16 mouse cellular contexts compared by ENCODE assay signal in genomic region chr7:92687556-92688298, GRCm38 (mm10). TPM values are rescaled to one million over a fixed set of nuclear protein-coding genes. Genes with fewer than 3 reads are reported as not detected.
"Had no signal": no experiment of that assay in that cellular context is flagged by ENCODE, and none has a peak within 500 bp of the region (broad histone marks: within the 10 kb centered on the region; RNA-seq: fewer than 3 reads in every experiment).

No protein-coding gene starts in this region.

- H3K36me3 ChIP-seq: midbrain, embryonic 13.5 days; midbrain, embryonic 15.5 days; neural tube, embryonic 12.5 days had no signal

- DNase-seq: lung, adult 18-20 months; lung, embryonic 14.5 days; lung, postnatal 14 days; lung, postnatal 4 days; right cerebral cortex, postnatal 14 days; spleen, adult 18-20 months; thymus, adult 18-20 months; thymus, postnatal 14 days; thymus, postnatal 36 days had no signal

- H3K4me3 ChIP-seq: megakaryocyte, embryonic 14.5 days; midbrain, embryonic 13.5 days; midbrain, embryonic 15.5 days; neural tube, embryonic 12.5 days had no signal

- ATAC-seq: midbrain, embryonic 13.5 days; midbrain, embryonic 15.5 days had no signal

- H3K27ac ChIP-seq: midbrain, embryonic 13.5 days; midbrain, embryonic 15.5 days; neural tube, embryonic 12.5 days had no signal

- H3K4me1 ChIP-seq: megakaryocyte, embryonic 14.5 days; midbrain, embryonic 13.5 days; midbrain, embryonic 15.5 days; neural tube, embryonic 12.5 days had no signal

- H3K9me3 ChIP-seq: midbrain, embryonic 15.5 days; neural tube, embryonic 12.5 days had no signal

- H3K27me3 ChIP-seq: midbrain, embryonic 13.5 days; midbrain, embryonic 15.5 days; neural tube, embryonic 12.5 days had no signal

- H3K4me2 ChIP-seq: lung, embryonic 14.5 days; midbrain, embryonic 11.5 days; midbrain, embryonic 13.5 days; midbrain, embryonic 15.5 days; neural tube, embryonic 12.5 days had no signal

- H3K9ac ChIP-seq: lung, embryonic 14.5 days; midbrain, embryonic 13.5 days; midbrain, embryonic 15.5 days; neural tube, embryonic 12.5 days had no signal

RNA-seq across cellular contexts. Expression of gene Ankrd42, which starts 50.8 kb away (rescaled TPM):
- total RNA-seq: monocyte, adult 5-6 weeks; neutrophil, adult 5-6 weeks had no signal
